7 mouse cellular contexts compared by ENCODE assay signal in the genomic region with DNA sequence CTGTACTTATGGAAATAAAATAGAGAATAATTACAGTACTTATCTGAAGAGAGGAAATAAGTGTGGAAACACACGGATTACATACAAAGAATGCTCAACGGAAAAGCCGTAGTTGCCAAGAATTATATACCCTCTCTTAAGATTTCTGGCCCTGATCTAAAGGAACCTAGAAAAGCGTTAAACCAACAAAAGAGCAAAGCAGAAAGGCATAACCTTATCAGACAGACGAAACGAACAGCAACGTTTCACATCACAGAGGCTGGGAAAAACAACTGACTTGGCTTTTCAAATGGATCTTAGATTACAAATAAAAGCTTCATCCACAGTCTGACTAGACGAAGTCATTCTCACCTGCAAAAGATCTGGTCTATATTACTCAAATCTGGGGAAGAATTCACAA. TPM values are rescaled to one million over a fixed set of nuclear protein-coding genes. Genes with fewer than 3 reads are reported as not detected.
A peak's percentile ranks its signal among the peaks of the same experiment; 100 is the strongest.
DNase-seq lines count a peak whose midpoint lies in the region; ATAC-seq and TF ChIP-seq lines count a peak whose summit lies in the region.

No protein-coding gene starts in this region.

- H3K4me1 ChIP-seq in lung, embryonic 16.5 days (replicated peaks; ENCODE audit: control insufficient read depth, insufficient read depth, low read length): peaks cover 13% of the 10 kb centered on the region
- H3K4me1 ChIP-seq in embryonic fibroblast, embryonic 13.5 days (ENCODE audit: control insufficient read depth, insufficient read depth, low read length): peaks cover 3% of the 10 kb centered on the region
- peaks cover 18% of the 10 kb centered on the region for H3K4me1 ChIP-seq in limb, embryonic 12.5 days (replicated peaks)
- H3K4me1 ChIP-seq in stomach, embryonic 14.5 days (ENCODE audit: control insufficient read depth, insufficient read depth, low read length): peaks cover 5% of the 10 kb centered on the region; the same call in 1 of the 2 replicates

- peak overlapping the region; percentile 95 for H3K9ac ChIP-seq in lung, embryonic 16.5 days (ENCODE audit: low read length)
- peak overlapping the region; percentile 95 for H3K9ac ChIP-seq in limb, embryonic 12.5 days (replicated peaks)
- peak overlapping the region; percentile 90 for H3K9ac ChIP-seq in stomach, embryonic 14.5 days (replicated peaks; ENCODE audit: low read depth, low read length)

- no peak for ATAC-seq in lung, embryonic 16.5 days (ENCODE audit: low read depth)
- no peak for ATAC-seq in limb, embryonic 12.5 days (ENCODE audit: insufficient number of reproducible peaks, insufficient read depth, low FRiP score, low TSS enrichment, low read depth)
- no peak for ATAC-seq in stomach, embryonic 14.5 days (ENCODE audit: insufficient number of reproducible peaks, insufficient read depth, low FRiP score, low read depth)

- H3K4me3 ChIP-seq in lung, embryonic 16.5 days (ENCODE audit: low read length): peak overlapping the region; percentile 76
- H3K4me3 ChIP-seq in embryonic fibroblast, embryonic 13.5 days (ENCODE audit: insufficient read depth, low read length): peak overlapping the region; percentile 100
- H3K4me3 ChIP-seq in limb, embryonic 12.5 days (replicated peaks): peak overlapping the region; percentile 82
- H3K4me3 ChIP-seq in stomach, embryonic 14.5 days (ENCODE audit: low read depth, low read length): peak overlapping the region; percentile 81

- TF ChIP-seq POLR2A in embryonic fibroblast, embryonic 13.5 days (IDR thresholded peaks at IDR 0.05; ENCODE audit: low read depth, low read length): no peak

- TF ChIP-seq CTCF in embryonic fibroblast, embryonic 13.5 days (IDR thresholded peaks at IDR 0.05; ENCODE audit: borderline replicate concordance, insufficient read depth, low read length): no peak

- H3K27me3 ChIP-seq in lung, embryonic 16.5 days (ENCODE audit: control insufficient read depth, insufficient read depth, low read depth, low read length): no peaks in the 10 kb centered on the region
- no peaks in the 10 kb centered on the region for H3K27me3 ChIP-seq in limb, embryonic 12.5 days
- H3K27me3 ChIP-seq in stomach, embryonic 14.5 days (ENCODE audit: control insufficient read depth, insufficient read depth, low read length): no peaks in the 10 kb centered on the region

- H3K36me3 ChIP-seq in lung, embryonic 16.5 days (ENCODE audit: control insufficient read depth, insufficient read depth, low read length): no peaks in the 10 kb centered on the region
- peaks cover 6% of the 10 kb centered on the region; the same call in 1 of the 2 replicates for H3K36me3 ChIP-seq in limb, embryonic 12.5 days
- no peaks in the 10 kb centered on the region for H3K36me3 ChIP-seq in stomach, embryonic 14.5 days (ENCODE audit: control insufficient read depth, insufficient read depth, low read length)

- no peak for DNase-seq in lung, postnatal 36 days
- DNase-seq in adrenal gland, postnatal 36 days: no peak
- no peak for DNase-seq in ovary, postnatal 10 days (ENCODE audit: low spot score)

- peak overlapping the region; percentile 82 for H3K4me2 ChIP-seq in lung, embryonic 16.5 days (ENCODE audit: low read depth, low read length)
- H3K4me2 ChIP-seq in limb, embryonic 12.5 days: peak overlapping the region; percentile 81
- H3K4me2 ChIP-seq in stomach, embryonic 14.5 days (replicated peaks; ENCODE audit: low read depth, low read length): peak overlapping the region; percentile 83

- H3K9me3 ChIP-seq in lung, embryonic 16.5 days (ENCODE audit: control insufficient read depth, low read length): no peaks in the 10 kb centered on the region
- no peaks in the 10 kb centered on the region for H3K9me3 ChIP-seq in limb, embryonic 12.5 days
- no peaks in the 10 kb centered on the region for H3K9me3 ChIP-seq in stomach, embryonic 14.5 days (ENCODE audit: control insufficient read depth, low read depth, low read length)

- H3K27ac ChIP-seq in lung, embryonic 16.5 days (ENCODE audit: low read length): peak overlapping the region; percentile 100
- H3K27ac ChIP-seq in embryonic fibroblast, embryonic 13.5 days (ENCODE audit: insufficient read depth, low read length): peak overlapping the region; percentile 67
- peak overlapping the region; percentile 99 for H3K27ac ChIP-seq in limb, embryonic 12.5 days
- H3K27ac ChIP-seq in stomach, embryonic 14.5 days (ENCODE audit: low read length): peak overlapping the region; percentile 99

- 2% methylated on average over 8 of the region's 8 CpGs for WGBS in lung, embryonic 16.5 days
- 12% methylated on average over 8 of the region's 8 CpGs for WGBS in limb, embryonic 12.5 days
- 4% methylated on average over 8 of the region's 8 CpGs for WGBS in stomach, embryonic 14.5 days

RNA-seq across cellular contexts. Expression of gene Kbtbd2, which starts 1.4 kb away (rescaled TPM):
- 27.8 and 28.3 TPM in 2 replicates for polyA plus RNA-seq in lung, embryonic 16.5 days (2015; fragmentation: Nextera tagmentation; extraction: Ambion mirVana)
- polyA plus RNA-seq in embryonic fibroblast, embryonic 13.5 days (2011; ENCODE audit: insufficient read length, low read depth, missing spikeins): 37.8 and 47.3 TPM in 2 replicates
- 43.1 and 45.7 TPM in 2 replicates for polyA plus RNA-seq in limb, embryonic 12.5 days (2016; fragmentation: Nextera tagmentation; extraction: Ambion mirVana)
- polyA plus RNA-seq in stomach, embryonic 14.5 days (2014; fragmentation: Nextera tagmentation; extraction: Ambion mirVana): 31.7 and 34.4 TPM in 2 replicates
- total RNA-seq in adrenal gland, postnatal 36 days (2021): 10 to 100 TPM; 33.6 to 36.0 TPM

RNA-seq across cellular contexts. Expression of gene Fkbp9, which starts 35.6 kb away (rescaled TPM):
- 172 and 184 TPM in 2 replicates for polyA plus RNA-seq in lung, embryonic 16.5 days (2015; fragmentation: Nextera tagmentation; extraction: Ambion mirVana)
- 340 and 352 TPM in 2 replicates for polyA plus RNA-seq in embryonic fibroblast, embryonic 13.5 days (2011; ENCODE audit: insufficient read length, low read depth, missing spikeins)
- 100 and 113 TPM in 2 replicates for polyA plus RNA-seq in limb, embryonic 12.5 days (2016; fragmentation: Nextera tagmentation; extraction: Ambion mirVana)
- 149 and 163 TPM in 2 replicates for polyA plus RNA-seq in stomach, embryonic 14.5 days (2014; fragmentation: Nextera tagmentation; extraction: Ambion mirVana)
- 10 to 100 TPM; 72.1 to 75.9 TPM for total RNA-seq in adrenal gland, postnatal 36 days (2021)
